Mouse (Mus musculus): ENCODE measurements around the gene Cdh5. TPM values are rescaled to one million over a fixed set of nuclear protein-coding genes. Genes with fewer than 3 reads are reported as not detected.
A peak's percentile ranks its signal among the peaks of the same experiment; 100 is the strongest.

The Cdh5 gene
- polyA plus RNA-seq, 1 experiment from 2014 or later, result 12.7 TPM

DNA sequence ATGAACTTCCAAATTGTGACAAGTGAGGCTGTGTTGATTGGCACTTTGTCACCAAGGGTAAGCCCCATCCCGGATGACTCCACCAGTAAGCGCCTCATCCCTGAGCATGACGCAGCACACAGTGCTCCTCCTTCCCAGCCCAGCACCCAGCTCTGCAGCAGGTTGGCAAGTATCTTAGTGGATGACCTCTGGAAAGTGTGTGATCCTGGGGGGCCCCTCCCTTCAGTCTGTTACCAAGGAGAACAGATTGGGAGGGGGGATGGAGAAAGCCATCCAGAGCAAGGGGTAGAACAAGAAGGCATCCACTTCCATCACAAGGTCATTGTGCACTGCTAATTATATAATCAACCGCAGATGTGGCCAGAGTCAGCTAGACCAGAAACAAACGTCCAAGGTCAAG lies 59.3 kb downstream of the Cdh5 start:
- Histone ChIP-seq H3K4me1 (ENCODE audit: control insufficient read depth, insufficient read depth, low read length) (no peaks in the 10 kb centered on the region), H3K27me3 (ENCODE audit: control insufficient read depth, insufficient read depth, low read length) (no peaks in the 10 kb centered on the region), H3K4me2 (ENCODE audit: low read length) (no peak overlapping the region), H3K9me3 (ENCODE audit: control insufficient read depth, low read length) (no peaks in the 10 kb centered on the region), H3K9ac (replicated peaks; ENCODE audit: low read length) (no peak overlapping the region), H3K4me3 (replicated peaks; ENCODE audit: low read depth, low read length) (no peak overlapping the region), H3K27ac (replicated peaks; ENCODE audit: low read depth, low read length) (no peak overlapping the region), H3K36me3 (ENCODE audit: control insufficient read depth, insufficient read depth, low read length) (no peaks in the 10 kb centered on the region)
- WGBS, result 80% methylated on average over 5 of the region's 5 CpGs
- DNase-seq (no peak), ATAC-seq (ENCODE audit: low FRiP score, low TSS enrichment) (no peak)

DNA sequence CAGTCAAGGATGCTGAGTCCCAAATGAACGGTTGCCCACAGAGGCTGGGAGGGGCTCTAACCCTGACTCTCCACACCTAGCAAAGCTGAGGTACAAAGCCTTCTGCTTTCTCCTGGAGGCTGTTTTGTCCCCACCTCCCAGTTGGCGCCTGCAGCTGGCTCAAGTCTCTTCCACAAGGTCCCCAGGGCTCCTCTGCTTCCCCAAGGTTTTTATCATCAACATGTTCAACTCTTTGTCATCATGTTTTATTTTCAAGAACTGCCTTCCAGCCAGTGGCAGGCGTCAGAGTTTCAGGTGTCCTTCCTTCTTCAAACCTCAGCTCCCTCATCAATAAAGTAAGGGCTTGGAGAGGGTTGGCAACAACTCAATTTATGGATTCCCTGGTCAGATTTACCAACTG lies 68.0 kb downstream of the Cdh5 start:
- Histone ChIP-seq H3K27me3 (ENCODE audit: control insufficient read depth, insufficient read depth, low read length) (peaks cover 18% of the 10 kb centered on the region), H3K36me3 (ENCODE audit: control insufficient read depth, insufficient read depth, low read length) (no peaks in the 10 kb centered on the region), H3K4me3 (replicated peaks; ENCODE audit: low read depth, low read length) (no peak overlapping the region), H3K9ac (replicated peaks; ENCODE audit: low read length) (no peak overlapping the region), H3K4me2 (ENCODE audit: low read length) (peak overlapping the region; percentile 93; the same call in 1 of the 2 replicates), H3K9me3 (ENCODE audit: control insufficient read depth, low read length) (no peaks in the 10 kb centered on the region), H3K27ac (replicated peaks; ENCODE audit: low read depth, low read length) (no peak overlapping the region), H3K4me1 (ENCODE audit: control insufficient read depth, insufficient read depth, low read length) (peaks cover 14% of the 10 kb centered on the region)
- ATAC-seq (ENCODE audit: low FRiP score, low TSS enrichment) (no peak), DNase-seq (no peak)
- 76% methylated on average over 3 of the region's 3 CpGs for WGBS

DNA sequence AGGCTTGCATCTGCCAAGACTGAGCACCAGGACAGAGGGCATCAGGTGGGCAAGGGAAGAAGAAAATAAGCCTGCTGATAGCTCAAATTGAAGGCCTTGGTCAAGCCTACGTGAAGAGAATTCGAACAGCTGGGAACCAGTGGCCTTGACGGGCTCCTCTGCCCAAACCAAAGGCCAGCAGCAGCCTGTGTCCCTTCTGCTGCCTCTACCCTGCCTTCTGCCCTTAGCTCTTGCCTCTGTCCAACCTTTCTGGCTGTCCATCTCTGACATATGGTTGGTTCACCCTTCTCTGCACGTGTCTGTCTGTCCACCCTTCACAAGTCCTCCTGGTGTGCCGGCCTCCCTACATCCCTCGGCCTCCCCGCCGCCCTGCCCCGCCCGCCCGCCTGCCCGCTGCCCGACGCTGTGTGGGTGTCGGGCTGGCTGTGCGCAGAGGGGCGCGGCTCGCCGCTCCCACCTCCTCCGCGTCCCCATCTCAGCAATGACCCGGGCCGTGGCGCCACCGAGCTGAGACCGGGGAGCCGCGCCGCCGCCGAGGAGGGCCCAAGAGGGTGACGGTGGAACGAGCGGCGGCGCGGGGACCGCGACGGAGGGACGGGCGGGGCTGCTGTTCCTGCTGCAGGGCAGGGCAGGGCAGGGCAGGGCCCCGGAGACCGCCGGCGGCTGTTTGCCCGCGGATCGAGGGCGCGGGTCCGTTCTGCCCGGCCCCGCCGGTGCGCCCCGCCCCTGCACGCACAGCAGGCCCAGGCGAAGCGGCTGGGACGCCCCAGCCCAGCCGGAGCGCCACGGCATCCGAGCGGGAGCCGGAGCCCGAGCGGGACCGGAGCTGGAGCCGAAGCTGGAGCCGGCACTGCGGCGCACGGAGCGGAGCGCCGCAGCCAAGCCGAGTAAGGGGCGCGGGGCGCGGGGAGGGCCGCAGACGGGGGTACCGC lies 69.0 kb downstream of the Cdh5 start, which contains the start of gene Bean1:
TSS of gene Bean1 (plus strand) at position 325 of the 932 bp plus-strand sequence.
- WGBS, result under 1% methylated on average over 87 of the region's 87 CpGs
- Histone ChIP-seq H3K9ac (replicated peaks; ENCODE audit: low read length) (peak within 1 kb of the TSS; percentile 86), H3K27me3 (ENCODE audit: control insufficient read depth, insufficient read depth, low read length) (peaks cover 18% of the 10 kb centered on the region), H3K4me2 (ENCODE audit: low read length) (peak within 1 kb of the TSS; percentile 93), H3K36me3 (ENCODE audit: control insufficient read depth, insufficient read depth, low read length) (no peaks in the 10 kb centered on the region), H3K27ac (replicated peaks; ENCODE audit: low read depth, low read length) (peak within 1 kb of the TSS; percentile 57), H3K9me3 (ENCODE audit: control insufficient read depth, low read length) (no peaks in the 10 kb centered on the region), H3K4me1 (ENCODE audit: control insufficient read depth, insufficient read depth, low read length) (peaks cover 14% of the 10 kb centered on the region), H3K4me3 (replicated peaks; ENCODE audit: low read depth, low read length) (peak within 1 kb of the TSS; percentile 68)
- ATAC-seq (ENCODE audit: low FRiP score, low TSS enrichment) (peak; percentile 83), DNase-seq (peak; percentile 77)

DNA sequence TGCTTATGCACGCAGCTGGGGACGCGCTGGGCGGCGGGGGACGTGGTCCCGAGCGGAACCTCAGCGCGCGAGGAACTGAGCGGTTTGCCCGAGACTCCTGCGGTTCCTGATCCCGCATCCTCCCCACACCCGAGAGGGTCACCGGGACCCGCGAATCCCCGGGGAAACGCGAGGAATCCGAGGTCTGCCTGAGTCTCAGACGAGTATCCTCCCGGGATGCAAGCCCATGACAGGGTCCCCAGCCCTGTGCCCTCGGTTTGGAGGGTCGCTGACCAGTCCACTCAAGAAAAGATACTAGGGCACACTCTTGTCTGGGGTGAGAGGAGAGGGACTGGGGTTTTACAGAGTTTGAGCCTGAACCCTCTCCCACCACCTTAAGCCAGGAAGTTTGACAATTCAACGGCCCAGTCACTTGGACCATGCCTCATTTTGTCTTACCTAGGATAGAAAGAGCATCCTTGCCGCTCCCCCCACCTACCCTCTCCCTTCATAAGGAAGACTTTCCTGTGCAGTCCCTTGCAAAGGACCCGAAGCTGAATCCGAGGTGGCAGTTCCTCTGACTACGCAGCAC lies 69.7 kb downstream of the Cdh5 start:
- peak overlapping the region; percentile 86 for H3K9ac ChIP-seq (replicated peaks; ENCODE audit: low read length)
- no peaks in the 10 kb centered on the region for H3K9me3 ChIP-seq (ENCODE audit: control insufficient read depth, low read length)
- peak overlapping the region; percentile 68 for H3K4me3 ChIP-seq (replicated peaks; ENCODE audit: low read depth, low read length)
- H3K4me2 ChIP-seq (ENCODE audit: low read length), result peak overlapping the region; percentile 93
- H3K36me3 ChIP-seq (ENCODE audit: control insufficient read depth, insufficient read depth, low read length), result no peaks in the 10 kb centered on the region
- peak overlapping the region; percentile 57; the same call in 1 of the 2 replicates for H3K27ac ChIP-seq (replicated peaks; ENCODE audit: low read depth, low read length)
- peaks cover 14% of the 10 kb centered on the region for H3K4me1 ChIP-seq (ENCODE audit: control insufficient read depth, insufficient read depth, low read length)
- DNase-seq (peak; percentile 21), ATAC-seq (ENCODE audit: low FRiP score, low TSS enrichment) (peak; percentile 28)
- 5% methylated on average over 32 of the region's 32 CpGs for WGBS
- peaks cover 18% of the 10 kb centered on the region for H3K27me3 ChIP-seq (ENCODE audit: control insufficient read depth, insufficient read depth, low read length)

DNA sequence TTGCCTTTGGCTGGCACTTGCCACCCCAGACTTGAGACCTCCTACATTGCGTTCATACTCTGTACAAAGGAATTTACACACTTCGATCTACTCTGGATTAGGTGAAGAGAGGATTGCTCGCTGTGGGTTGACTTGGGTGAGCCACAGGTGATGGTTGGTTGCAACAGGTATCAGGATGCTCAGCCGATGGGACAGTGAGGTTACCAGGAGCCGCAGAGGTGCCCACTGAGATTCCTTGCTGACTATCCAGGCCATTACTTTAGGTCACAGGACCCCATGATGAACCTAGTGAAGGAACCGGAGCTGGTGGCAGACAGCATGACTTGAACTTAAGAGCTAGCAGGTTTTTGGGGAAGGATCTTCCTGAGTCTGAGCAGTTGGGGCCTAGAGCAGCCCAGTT lies 71.0 kb downstream of the Cdh5 start:
- Histone ChIP-seq H3K4me3 (replicated peaks; ENCODE audit: low read depth, low read length) (no peak overlapping the region), H3K36me3 (ENCODE audit: control insufficient read depth, insufficient read depth, low read length) (no peaks in the 10 kb centered on the region), H3K9me3 (ENCODE audit: control insufficient read depth, low read length) (no peaks in the 10 kb centered on the region), H3K9ac (replicated peaks; ENCODE audit: low read length) (no peak overlapping the region), H3K27ac (replicated peaks; ENCODE audit: low read depth, low read length) (no peak overlapping the region), H3K27me3 (ENCODE audit: control insufficient read depth, insufficient read depth, low read length) (peaks cover 18% of the 10 kb centered on the region), H3K4me2 (ENCODE audit: low read length) (no peak overlapping the region), H3K4me1 (ENCODE audit: control insufficient read depth, insufficient read depth, low read length) (peaks cover 14% of the 10 kb centered on the region)
- DNase-seq (no peak), ATAC-seq (ENCODE audit: low FRiP score, low TSS enrichment) (no peak)
- 89% methylated on average over 6 of the region's 6 CpGs for WGBS

DNA sequence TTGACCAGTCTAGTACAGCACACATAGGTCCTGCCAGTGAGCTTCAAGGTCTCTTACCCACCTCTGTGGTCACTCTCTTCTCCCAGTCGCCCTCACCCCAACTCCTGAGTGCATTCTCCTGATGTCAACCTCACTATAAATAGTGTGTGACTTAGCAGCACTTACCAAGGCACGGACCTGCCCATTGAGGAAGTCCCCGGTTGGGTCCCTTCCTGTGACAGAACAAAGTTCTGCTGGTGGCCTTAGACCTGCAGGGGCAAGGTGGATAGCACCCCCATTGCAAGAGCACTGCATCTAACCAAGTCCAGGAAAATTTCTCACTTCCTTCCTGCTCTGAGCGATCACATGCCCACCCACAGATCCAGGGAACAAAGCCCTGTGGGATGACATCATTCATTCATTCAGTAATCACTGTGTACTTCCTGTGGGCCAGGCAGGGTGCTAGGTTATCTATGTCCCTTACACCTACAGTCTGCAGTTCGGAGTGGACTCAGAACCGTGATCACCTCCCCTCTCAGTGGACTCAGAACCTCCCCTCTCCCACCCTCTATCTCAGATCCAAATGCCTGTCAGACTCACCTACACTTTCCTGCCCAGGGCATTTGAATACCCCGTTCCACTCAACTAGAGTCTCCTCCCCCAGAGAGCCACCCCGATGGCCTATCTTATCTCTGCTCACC lies 74.6 kb downstream of the Cdh5 start:
- Histone ChIP-seq H3K9me3 (ENCODE audit: control insufficient read depth, low read length) (no peaks in the 10 kb centered on the region), H3K4me3 (replicated peaks; ENCODE audit: low read depth, low read length) (no peak overlapping the region), H3K36me3 (ENCODE audit: control insufficient read depth, insufficient read depth, low read length) (no peaks in the 10 kb centered on the region), H3K27ac (replicated peaks; ENCODE audit: low read depth, low read length) (no peak overlapping the region), H3K4me1 (ENCODE audit: control insufficient read depth, insufficient read depth, low read length) (0 out of 2 replicates have a peak, but pooled peaks cover 6% of the 10 kb centered on the region), H3K9ac (replicated peaks; ENCODE audit: low read length) (no peak overlapping the region), H3K4me2 (ENCODE audit: low read length) (no peak overlapping the region), H3K27me3 (ENCODE audit: control insufficient read depth, insufficient read depth, low read length) (peaks cover 18% of the 10 kb centered on the region)
- WGBS, result 83% methylated on average over 8 of the region's 8 CpGs
- DNase-seq, result no peak
- ATAC-seq (ENCODE audit: low FRiP score, low TSS enrichment), result no peak

DNA sequence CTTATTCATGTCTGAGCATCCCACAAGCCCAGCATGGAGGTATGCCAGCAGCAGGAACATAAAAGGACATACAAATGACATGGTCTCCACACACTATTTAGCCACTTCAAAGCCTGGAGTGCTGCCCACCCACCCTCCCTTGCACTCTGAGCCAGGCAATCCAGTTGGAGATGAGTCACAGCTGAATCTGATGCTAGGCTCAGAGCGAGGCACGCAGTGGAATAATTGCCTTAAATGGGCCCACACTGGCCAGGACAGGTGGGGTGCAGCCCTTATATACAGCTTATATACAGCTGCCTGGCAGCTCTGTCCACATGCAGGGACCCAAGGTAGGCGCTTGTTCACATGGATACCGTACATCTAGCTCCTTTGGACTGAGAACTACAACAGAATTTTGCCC lies 75.6 kb downstream of the Cdh5 start:
- no peak for DNase-seq
- WGBS, result 87% methylated on average over 4 of the region's 4 CpGs

DNA sequence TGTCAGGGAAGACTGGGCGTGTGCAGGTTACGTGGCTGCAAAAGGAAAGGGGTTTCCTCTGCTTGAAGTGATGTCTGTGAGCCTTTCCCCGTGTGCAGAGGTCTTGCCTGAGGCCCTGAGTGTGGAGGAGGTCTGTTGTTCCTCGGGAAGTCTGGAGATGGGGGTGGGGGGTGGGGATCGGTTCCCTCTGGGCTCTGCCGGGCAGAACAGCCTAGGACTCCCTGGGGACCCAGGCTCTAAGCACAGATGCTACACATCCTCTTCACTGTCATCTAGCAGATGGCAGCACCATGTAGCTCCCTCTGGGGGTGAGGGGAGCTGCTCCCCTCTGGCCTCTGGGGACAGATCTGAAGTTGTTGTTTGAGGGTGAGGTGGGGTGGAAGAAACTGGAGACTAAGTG lies 83.5 kb downstream of the Cdh5 start:
- Histone ChIP-seq H3K27me3 (ENCODE audit: control insufficient read depth, insufficient read depth, low read length) (no peaks in the 10 kb centered on the region), H3K9ac (replicated peaks; ENCODE audit: low read length) (no peak overlapping the region), H3K4me1 (ENCODE audit: control insufficient read depth, insufficient read depth, low read length) (no peaks in the 10 kb centered on the region), H3K36me3 (ENCODE audit: control insufficient read depth, insufficient read depth, low read length) (no peaks in the 10 kb centered on the region), H3K27ac (replicated peaks; ENCODE audit: low read depth, low read length) (no peak overlapping the region), H3K4me2 (ENCODE audit: low read length) (no peak overlapping the region), H3K4me3 (replicated peaks; ENCODE audit: low read depth, low read length) (no peak overlapping the region), H3K9me3 (ENCODE audit: control insufficient read depth, low read length) (no peaks in the 10 kb centered on the region)
- DNase-seq (no peak), ATAC-seq (ENCODE audit: low FRiP score, low TSS enrichment) (no peak)
- WGBS, result 30% methylated on average over 6 of the region's 6 CpGs

More for the DNA sequence above, 75.6 kb downstream of the Cdh5 start:
- Histone ChIP-seq H3K4me2 (ENCODE audit: low read length) (no peak overlapping the region), H3K36me3 (ENCODE audit: control insufficient read depth, insufficient read depth, low read length) (no peaks in the 10 kb centered on the region), H3K4me1 (ENCODE audit: control insufficient read depth, insufficient read depth, low read length) (no peaks in the 10 kb centered on the region), H3K27ac (replicated peaks; ENCODE audit: low read depth, low read length) (no peak overlapping the region), H3K9me3 (ENCODE audit: control insufficient read depth, low read length) (no peaks in the 10 kb centered on the region), H3K4me3 (replicated peaks; ENCODE audit: low read depth, low read length) (no peak overlapping the region), H3K27me3 (ENCODE audit: control insufficient read depth, insufficient read depth, low read length) (peaks cover 8% of the 10 kb centered on the region; the same call in 1 of the 2 replicates), H3K9ac (replicated peaks; ENCODE audit: low read length) (no peak overlapping the region)
- no peak for ATAC-seq (ENCODE audit: low FRiP score, low TSS enrichment)

Data from midbrain, embryonic 14.5 days (tissue).